Mouse (Mus musculus): ENCODE results near the gene Ubl5. TPM values are rescaled to one million over a fixed set of nuclear protein-coding genes. Genes with fewer than 3 reads are reported as not detected.
A peak's percentile ranks its signal among the peaks of the same experiment; 100 is the strongest.
"Not testable (repeated sequence)": the region's sequence is repeated elsewhere in the genome, so short reads cannot be mapped to it uniquely, and the experiment has no call there.

The Ubl5 gene
- 100 to 1,000 TPM; 218 to 220 TPM for total RNA-seq (2021)

- peak; percentile 38 for DNase-seq (ENCODE audit: low spot score)
- intact Hi-C loops (cut with DNase I) = no loop called here
These were observed at the start of gene Ubl5 for GRCm38 (mm10) chr9:20642101-20642895. Gene Ubl5 (plus strand): TSS chr9:20642878.

GRCm38 (mm10) chr9:20601270-20601669, 41.4 kb upstream of the Ubl5 start:
- intact Hi-C loops (cut with DNase I) = loop anchor here (10.0 kb wide), 1 partner anchor 106 kb away; the partner anchor contains the start of gene Zfp426
- DNase-seq (ENCODE audit: low spot score) = no peak

GRCm38 (mm10) chr9:20606269-20606668, 36.4 kb upstream of the Ubl5 start:
- DNase-seq (ENCODE audit: low spot score) = no peak
- intact Hi-C loops (cut with DNase I) = loop anchor here (10.0 kb wide), 1 partner anchor 111 kb away; the partner anchor contains the start of gene Zfp426

GRCm38 (mm10) chr9:20607100-20607974, 35.3 kb upstream of the Ubl5 start:
- intact Hi-C loops (cut with DNase I) = loop anchor here (1.0 to 10.0 kb wide), 2 partner anchors 26 to 113 kb away; partner anchors contain the start of genes Zfp426 and Zfp846

GRCm38 (mm10) chr9:20609831-20610464, 32.7 kb upstream of the Ubl5 start:
- intact Hi-C loops (cut with DNase I) = loop anchor here (10.0 kb wide), 1 partner anchor 115 kb away; the partner anchor contains the start of gene Zfp426
- no peak for DNase-seq (ENCODE audit: low spot score)

More at GRCm38 (mm10) chr9:20607100-20607974, 35.3 kb upstream of the Ubl5 start:
- peak; percentile 76 for DNase-seq (ENCODE audit: low spot score)

GRCm38 (mm10) chr9:20611976-20612375, 30.7 kb upstream of the Ubl5 start:
- intact Hi-C loops (cut with DNase I) = no loop called here
- DNase-seq (ENCODE audit: low spot score) = no peak

- DNase-seq (ENCODE audit: low spot score) = no peak
- intact Hi-C loops (cut with DNase I) = no loop called here
These were observed 26.0 kb upstream of the Ubl5 start for GRCm38 (mm10) chr9:20616685-20617084.

GRCm38 (mm10) chr9:20631332-20631731, 11.3 kb upstream of the Ubl5 start:
- DNase-seq (ENCODE audit: low spot score) = no peak
- intact Hi-C loops (cut with DNase I) = no loop called here

GRCm38 (mm10) chr9:20635676-20636075, 7.0 kb upstream of the Ubl5 start:
- DNase-seq (ENCODE audit: low spot score); intact Hi-C loops (cut with DNase I): not testable (repeated sequence)

GRCm38 (mm10) chr9:20636256-20636655, 6.4 kb upstream of the Ubl5 start:
- intact Hi-C loops (cut with DNase I) = no loop called here
- no peak for DNase-seq (ENCODE audit: low spot score)

- intact Hi-C loops (cut with DNase I) = no loop called here
- no peak for DNase-seq (ENCODE audit: low spot score)
These were observed 5.9 kb upstream of the Ubl5 start for GRCm38 (mm10) chr9:20636790-20637189.

- intact Hi-C loops (cut with DNase I) = no loop called here
These were observed 4.1 kb upstream of the Ubl5 start for GRCm38 (mm10) chr9:20638552-20638951.

GRCm38 (mm10) chr9:20639486-20639885, 3.2 kb upstream of the Ubl5 start:
- no peak for DNase-seq (ENCODE audit: low spot score)
- intact Hi-C loops (cut with DNase I) = no loop called here

More at GRCm38 (mm10) chr9:20638552-20638951, 4.1 kb upstream of the Ubl5 start:
- DNase-seq (ENCODE audit: low spot score) = no peak

- DNase-seq (ENCODE audit: low spot score) = no peak
- intact Hi-C loops (cut with DNase I) = no loop called here
These were observed 1.2 kb upstream of the Ubl5 start for GRCm38 (mm10) chr9:20641501-20641900.

- intact Hi-C loops (cut with DNase I) = no loop called here
- peak; percentile 77 for DNase-seq (ENCODE audit: low spot score)
These were observed 303 bp downstream of the Ubl5 start for GRCm38 (mm10) chr9:20642896-20643466.

- intact Hi-C loops (cut with DNase I) = no loop called here
- DNase-seq (ENCODE audit: low spot score) = no peak
These were observed 1.1 kb downstream of the Ubl5 start for GRCm38 (mm10) chr9:20643781-20644180.

GRCm38 (mm10) chr9:20644360-20645081, 1.8 kb downstream of the Ubl5 start, which contains the start of gene Fbxl12:
Gene Fbxl12 (minus strand): TSS chr9:20644767.
- intact Hi-C loops (cut with DNase I) = no loop called here
- peak; percentile 62 for DNase-seq (ENCODE audit: low spot score)

- DNase-seq (ENCODE audit: low spot score) = no peak
- intact Hi-C loops (cut with DNase I) = no loop called here
These were observed 2.4 kb downstream of the Ubl5 start for GRCm38 (mm10) chr9:20645121-20645520.
